Mouse (Mus musculus): ENCODE measurements at regions not wholly inside any gene's neighbourhood (a gene's known extent, or its start where the extent isn't known, plus 50 kb on each side); places are given as distances from the start of the nearest gene placed in this dataset.

DNA sequence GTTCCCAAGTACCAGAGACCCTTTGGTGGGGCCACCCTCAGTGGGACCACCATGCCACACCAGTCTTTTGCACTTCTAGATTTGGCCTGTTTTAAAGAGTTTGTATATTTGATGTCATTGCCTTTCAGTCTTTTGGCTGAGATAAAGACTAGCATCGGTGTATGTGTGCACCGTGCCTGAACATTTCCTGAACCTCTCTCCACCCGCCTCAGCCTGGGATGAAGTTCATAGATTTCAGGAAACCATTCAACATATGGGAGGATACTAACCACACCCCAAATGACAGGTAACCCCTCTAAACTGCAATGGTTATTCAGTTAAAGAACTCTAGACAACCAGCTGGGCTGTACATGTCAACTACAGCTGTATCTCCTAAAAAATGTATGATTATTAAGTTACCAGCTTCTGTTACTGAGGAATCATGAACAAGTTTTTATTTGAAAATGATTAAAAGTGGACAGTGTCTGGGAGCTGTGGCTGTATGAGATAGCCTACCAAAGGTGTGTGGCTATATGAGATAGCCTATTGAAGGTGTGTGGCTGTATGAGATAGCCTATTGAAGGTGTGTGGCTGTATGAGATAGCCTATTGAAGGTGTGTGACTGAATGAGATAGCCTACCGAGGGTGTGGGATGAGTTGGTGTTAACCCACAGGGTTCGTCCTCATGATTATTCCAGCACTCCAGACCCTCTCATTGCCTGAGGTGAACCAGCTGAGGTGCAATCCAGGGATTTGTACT, 280.6 kb downstream of the Satb1 start:
- H3K36me3 ChIP-seq (ENCODE audit: control insufficient read depth, insufficient read depth, low read length, poor library complexity, severe bottlenecking) = no peaks in the 10 kb centered on the region
- no peak for DNase-seq (ENCODE audit: low read depth, low spot score)
- H3K9me3 ChIP-seq (ENCODE audit: control insufficient read depth, insufficient read depth, low read depth, low read length) = no peaks in the 10 kb centered on the region
- in situ Hi-C loops (cut with MboI; ENCODE audit: low sequenced_read_pairs in 2 of 2, unreplicated experiment in 2 of 2) = no loop called here
- H3K4me1 ChIP-seq (ENCODE audit: control insufficient read depth in 2 of 2, insufficient read depth in 2 of 2, low read length in 2 of 2, poor library complexity in 1 of 2) = no peaks in the 10 kb centered on the region
- no peak for TF ChIP-seq CHD2 (IDR thresholded peaks at IDR 0.05; ENCODE audit: low read depth, low read length)
- no peak for TF ChIP-seq HCFC1 (IDR thresholded peaks at IDR 0.05; ENCODE audit: borderline replicate concordance, insufficient read depth, low read length)
- TF ChIP-seq ZC3H11A (IDR thresholded peaks at IDR 0.05; ENCODE audit: borderline replicate concordance, low read depth, low read length) = no peak
- no peak for TF ChIP-seq ZNF384 (IDR thresholded peaks at IDR 0.05; ENCODE audit: low read depth, low read length)
- no peak for TF ChIP-seq MAFK (IDR thresholded peaks at IDR 0.05; ENCODE audit: insufficient read depth, low read depth, low read length)
- no peak overlapping the region for H3K9ac ChIP-seq (ENCODE audit: insufficient read depth, low read depth, low read length, poor library complexity, severe bottlenecking)
- H3K27ac ChIP-seq (ENCODE audit: insufficient read depth, low read depth, low read length, poor library complexity, severe bottlenecking) = no peak overlapping the region
- H3K4me3 ChIP-seq (ENCODE audit: insufficient read depth in 1 of 2, low read depth in 1 of 2, low read length in 2 of 2, poor library complexity in 1 of 2, severe bottlenecking in 1 of 2) = no peak overlapping the region

DNA sequence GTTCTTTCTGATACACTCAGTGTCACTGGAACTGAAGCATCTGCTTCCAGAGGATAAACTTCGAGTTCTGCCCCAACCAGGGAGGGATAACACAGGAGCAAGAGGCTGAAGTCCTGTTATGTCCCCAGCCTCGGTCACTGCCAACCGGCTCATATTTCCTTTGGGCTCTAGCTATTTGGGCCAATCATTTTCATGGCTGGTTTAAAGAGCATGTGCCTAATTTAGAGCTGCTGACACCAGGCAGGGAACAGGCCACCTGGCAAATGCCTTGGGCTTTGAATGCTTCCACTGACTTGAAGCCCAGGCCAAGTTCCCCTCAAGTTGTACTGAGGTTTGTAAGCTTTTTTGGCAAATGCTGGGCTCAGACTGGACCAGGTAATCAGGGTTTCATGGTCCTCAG, 286.1 kb downstream of the Satb1 start:
- DNase-seq (ENCODE audit: low read depth, low spot score) = no peak
- Histone ChIP-seq H3K9me3 (ENCODE audit: control insufficient read depth, insufficient read depth, low read depth, low read length) (no peaks in the 10 kb centered on the region), H3K9ac (ENCODE audit: insufficient read depth, low read depth, low read length, poor library complexity, severe bottlenecking) (no peak overlapping the region), H3K36me3 (ENCODE audit: control insufficient read depth, insufficient read depth, low read length, poor library complexity, severe bottlenecking) (no peaks in the 10 kb centered on the region), H3K4me1 (ENCODE audit: control insufficient read depth in 2 of 2, insufficient read depth in 2 of 2, low read length in 2 of 2, poor library complexity in 1 of 2) (no peaks in the 10 kb centered on the region), H3K4me3 (ENCODE audit: insufficient read depth in 1 of 2, low read depth in 1 of 2, low read length in 2 of 2, poor library complexity in 1 of 2, severe bottlenecking in 1 of 2) (no peak overlapping the region), H3K27ac (ENCODE audit: insufficient read depth, low read depth, low read length, poor library complexity, severe bottlenecking) (no peak overlapping the region)
- no peak for TF ChIP-seq MAFK (IDR thresholded peaks at IDR 0.05; ENCODE audit: insufficient read depth, low read depth, low read length)
- TF ChIP-seq CHD2 (IDR thresholded peaks at IDR 0.05; ENCODE audit: low read depth, low read length) = no peak
- no peak for TF ChIP-seq HCFC1 (IDR thresholded peaks at IDR 0.05; ENCODE audit: borderline replicate concordance, insufficient read depth, low read length)
- TF ChIP-seq ZC3H11A (IDR thresholded peaks at IDR 0.05; ENCODE audit: borderline replicate concordance, low read depth, low read length) = no peak
- TF ChIP-seq ZNF384 (IDR thresholded peaks at IDR 0.05; ENCODE audit: low read depth, low read length) = no peak
- in situ Hi-C loops (cut with MboI; ENCODE audit: low sequenced_read_pairs in 2 of 2, unreplicated experiment in 2 of 2) = no loop called here

DNA sequence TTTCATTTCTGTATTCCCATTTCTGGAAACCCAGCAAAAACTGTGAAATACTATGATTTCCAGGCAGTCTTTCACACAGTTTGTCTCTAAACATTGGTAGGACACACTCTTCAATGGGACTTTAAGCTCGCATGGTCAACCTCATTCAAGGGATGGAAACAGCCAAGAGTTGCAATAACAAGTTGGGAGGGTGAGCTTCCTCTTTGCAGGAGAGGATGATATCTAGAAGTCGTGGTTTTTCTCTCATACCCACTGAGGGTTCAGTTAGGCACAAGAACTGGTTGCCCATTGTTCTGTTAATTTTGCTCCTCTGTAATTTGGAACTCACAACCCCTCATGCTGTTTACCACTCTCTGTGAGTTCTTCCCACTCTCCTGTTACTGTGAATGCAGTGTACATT, 290.5 kb downstream of the Satb1 start:
- H3K9ac ChIP-seq (ENCODE audit: insufficient read depth, low read depth, low read length, poor library complexity, severe bottlenecking) = no peak overlapping the region
- in situ Hi-C loops (cut with MboI; ENCODE audit: low sequenced_read_pairs in 2 of 2, unreplicated experiment in 2 of 2) = no loop called here
- no peaks in the 10 kb centered on the region for H3K36me3 ChIP-seq (ENCODE audit: control insufficient read depth, insufficient read depth, low read length, poor library complexity, severe bottlenecking)
- TF ChIP-seq ZNF384 (IDR thresholded peaks at IDR 0.05; ENCODE audit: low read depth, low read length) (no peak), ZC3H11A (IDR thresholded peaks at IDR 0.05; ENCODE audit: borderline replicate concordance, low read depth, low read length) (no peak), MAFK (IDR thresholded peaks at IDR 0.05; ENCODE audit: insufficient read depth, low read depth, low read length) (no peak), CHD2 (IDR thresholded peaks at IDR 0.05; ENCODE audit: low read depth, low read length) (no peak), HCFC1 (IDR thresholded peaks at IDR 0.05; ENCODE audit: borderline replicate concordance, insufficient read depth, low read length) (no peak)
- no peaks in the 10 kb centered on the region for H3K4me1 ChIP-seq (ENCODE audit: control insufficient read depth in 2 of 2, insufficient read depth in 2 of 2, low read length in 2 of 2, poor library complexity in 1 of 2)
- no peak overlapping the region for H3K27ac ChIP-seq (ENCODE audit: insufficient read depth, low read depth, low read length, poor library complexity, severe bottlenecking)
- no peak overlapping the region for H3K4me3 ChIP-seq (ENCODE audit: insufficient read depth in 1 of 2, low read depth in 1 of 2, low read length in 2 of 2, poor library complexity in 1 of 2, severe bottlenecking in 1 of 2)
- DNase-seq (ENCODE audit: low read depth, low spot score) = no peak
- H3K9me3 ChIP-seq (ENCODE audit: control insufficient read depth, insufficient read depth, low read depth, low read length) = no peaks in the 10 kb centered on the region

DNA sequence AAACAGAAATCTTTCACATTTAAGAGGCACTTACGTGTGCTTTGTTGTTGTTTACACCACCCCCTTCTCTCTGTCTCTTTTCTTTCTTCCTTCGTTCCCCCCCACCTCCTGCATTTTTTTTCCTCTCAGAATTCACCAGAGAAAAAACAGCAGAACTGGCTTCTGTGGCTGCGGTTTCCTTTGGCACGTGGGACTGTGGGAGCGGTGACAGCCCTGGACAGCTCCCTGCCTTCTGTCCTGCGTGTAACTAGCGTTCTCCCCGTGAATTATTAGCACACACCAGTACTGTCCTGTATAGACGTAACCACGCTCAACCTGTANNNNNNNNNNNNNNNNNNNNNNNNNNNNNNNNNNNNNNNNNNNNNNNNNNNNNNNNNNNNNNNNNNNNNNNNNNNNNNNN, 298.4 kb downstream of the Satb1 start:
- in situ Hi-C loops (cut with MboI; ENCODE audit: low sequenced_read_pairs in 2 of 2, unreplicated experiment in 2 of 2) = no loop called here
- no peak for DNase-seq (ENCODE audit: low read depth, low spot score)
- Histone ChIP-seq H3K9me3 (ENCODE audit: control insufficient read depth, insufficient read depth, low read depth, low read length) (no peaks in the 10 kb centered on the region), H3K4me1 (ENCODE audit: control insufficient read depth in 2 of 2, insufficient read depth in 2 of 2, low read length in 2 of 2, poor library complexity in 1 of 2) (peaks cover 0 to 2% of the 10 kb centered on the region in 2 experiments; a peak in 1 of 4 replicates), H3K36me3 (ENCODE audit: control insufficient read depth, insufficient read depth, low read length, poor library complexity, severe bottlenecking) (no peaks in the 10 kb centered on the region), H3K4me3 (ENCODE audit: insufficient read depth in 1 of 2, low read depth in 1 of 2, low read length in 2 of 2, poor library complexity in 1 of 2, severe bottlenecking in 1 of 2) (no peak overlapping the region), H3K27ac (ENCODE audit: insufficient read depth, low read depth, low read length, poor library complexity, severe bottlenecking) (no peak overlapping the region), H3K9ac (ENCODE audit: insufficient read depth, low read depth, low read length, poor library complexity, severe bottlenecking) (no peak overlapping the region)
- TF ChIP-seq HCFC1 (IDR thresholded peaks at IDR 0.05; ENCODE audit: borderline replicate concordance, insufficient read depth, low read length) (no peak), ZC3H11A (IDR thresholded peaks at IDR 0.05; ENCODE audit: borderline replicate concordance, low read depth, low read length) (no peak), MAFK (IDR thresholded peaks at IDR 0.05; ENCODE audit: insufficient read depth, low read depth, low read length) (no peak), ZNF384 (IDR thresholded peaks at IDR 0.05; ENCODE audit: low read depth, low read length) (no peak), CHD2 (IDR thresholded peaks at IDR 0.05; ENCODE audit: low read depth, low read length) (no peak)

Measured in ES-E14 (cell line).